Mouse (Mus musculus): ENCODE data around the gene Clk4. TPM values are rescaled to one million over a fixed set of nuclear protein-coding genes. Genes with fewer than 3 reads are reported as not detected.

Clk4 gene
- total and polyA plus RNA-seq, 3 experiments, result 6.8 to 108 (median 64.9) TPM

- DNase-seq, result no peak
Observed at GRCm38 (mm10) chr11:51308306-51308705, 46.8 kb downstream of the Clk4 start.

- no peak for DNase-seq
Observed at GRCm38 (mm10) chr11:51311846-51312245, 50.3 kb downstream of the Clk4 start.

GRCm38 (mm10) chr11:51315991-51316810 is 54.7 kb downstream of the Clk4 start:
- DNase-seq, result no peak

- DNase-seq, result no peak
Observed at GRCm38 (mm10) chr11:51320609-51321008, 59.1 kb downstream of the Clk4 start.

GRCm38 (mm10) chr11:51326908-51327307 is 65.4 kb downstream of the Clk4 start:
- no peak for DNase-seq

- peak; percentile 43 for DNase-seq
Observed at GRCm38 (mm10) chr11:51328387-51328942, 66.9 kb downstream of the Clk4 start.

- DNase-seq, result no peak
Observed at GRCm38 (mm10) chr11:51329837-51330714, 68.5 kb downstream of the Clk4 start.

Other genes with a start within 250 kb of the Clk4 start
- under 1 TPM; 0.32 to 0.55 TPM for gene Olfr54, start 247.5 kb upstream of the Clk4 start, total RNA-seq (2021)
- 3.4 and 3.9 TPM in 2 replicates for gene Olfr54, start 247.5 kb upstream of the Clk4 start, polyA plus RNA-seq (2012; rRNA removed)
- gene Olfr1375, start 213.6 kb upstream of the Clk4 start, total RNA-seq (2021), result not detected
- gene Olfr1375, start 213.6 kb upstream of the Clk4 start, polyA plus RNA-seq (2012; rRNA removed), result not detected in 2 replicates
- 1 to 10 TPM; 4.7 to 8.5 TPM for gene Zfp354a, start 202.5 kb upstream of the Clk4 start, total RNA-seq (2021)
- 0.47 and 0.70 TPM in 2 replicates for gene Zfp354a, start 202.5 kb upstream of the Clk4 start, polyA plus RNA-seq (2012; rRNA removed)
- not detected for gene Gm12569, start 41.3 kb upstream of the Clk4 start, total RNA-seq (2021)
- gene Gm12569, start 41.3 kb upstream of the Clk4 start, polyA plus RNA-seq (2012; rRNA removed), result not detected in 2 replicates
- gene BC049762, start 1.3 kb downstream of the Clk4 start, total RNA-seq (2021), result under 1 TPM in 1 of 2 experiments, not detected in 1; 0.46 TPM
- 0.57 TPM in 1 of 2 replicates, not detected in the other for gene BC049762, start 1.3 kb downstream of the Clk4 start, polyA plus RNA-seq (2012; rRNA removed)
- 1 to 10 TPM; 1.1 to 6.9 TPM for gene Col23a1, start 28.2 kb downstream of the Clk4 start, total RNA-seq (2021)
- gene Col23a1, start 28.2 kb downstream of the Clk4 start, polyA plus RNA-seq (2012; rRNA removed), result 0.97 and 1.4 TPM in 2 replicates

Measured in adrenal gland, adult 2 months (tissue).